ENCODE assay signal across 10 mouse cellular contexts in genomic region chr13:74301607-74301984, GRCm38 (mm10). TPM values are rescaled to one million over a fixed set of nuclear protein-coding genes. Genes with fewer than 3 reads are reported as not detected.
DNase-seq lines count a peak whose midpoint lies in the region; ATAC-seq lines count a peak whose summit lies in the region.
"Had no signal": no experiment of that assay in that cellular context is flagged by ENCODE, and none has a peak within 500 bp of the region (broad histone marks: within the 10 kb centered on the region; RNA-seq: fewer than 3 reads in every experiment).

No protein-coding gene starts in this region.

- no peaks in the 10 kb centered on the region for H3K27me3 ChIP-seq in midbrain, embryonic 11.5 days (ENCODE audit: control insufficient read depth, insufficient read depth, low read length)
- no peaks in the 10 kb centered on the region for H3K27me3 ChIP-seq in midbrain, embryonic 10.5 days (ENCODE audit: low read depth, poor library complexity, severe bottlenecking)
- H3K27me3 ChIP-seq in hindbrain, embryonic 16.5 days (replicated peaks; ENCODE audit: control insufficient read depth, insufficient read depth, low read length): no peaks in the 10 kb centered on the region

- no peak overlapping the region for H3K27ac ChIP-seq in midbrain, embryonic 11.5 days (ENCODE audit: low read depth, low read length)
- H3K27ac ChIP-seq in midbrain, embryonic 10.5 days (replicated peaks): no peak overlapping the region
- H3K27ac ChIP-seq in hindbrain, embryonic 16.5 days (ENCODE audit: low read depth, low read length): no peak overlapping the region

- no peak overlapping the region for H3K9ac ChIP-seq in midbrain, embryonic 11.5 days (ENCODE audit: low read length)
- no peak overlapping the region for H3K9ac ChIP-seq in hindbrain, embryonic 16.5 days (ENCODE audit: low read depth, low read length)
- H3K9ac ChIP-seq: lung, embryonic 14.5 days had no signal

- no peak overlapping the region for H3K4me2 ChIP-seq in midbrain, embryonic 11.5 days
- H3K4me2 ChIP-seq in hindbrain, embryonic 16.5 days (ENCODE audit: low read length): no peak overlapping the region
- H3K4me2 ChIP-seq: lung, embryonic 14.5 days had no signal

- no peak for DNase-seq in midbrain, embryonic 11.5 days (ENCODE audit: low spot score, missing footprints)
- no peak for DNase-seq in midbrain, embryonic 10.5 days (ENCODE audit: low spot score)
- peak; percentile 42 for DNase-seq in lung, postnatal 25 days (ENCODE audit: low spot score)
- DNase-seq in urinary bladder, postnatal 14 days (ENCODE audit: low spot score): peak; percentile 40
- DNase-seq in testis, postnatal 14 days (ENCODE audit: low spot score): no peak
- DNase-seq in spleen, adult 12 weeks (ENCODE audit: low spot score): no peak
- DNase-seq in ovary, postnatal 14 days (ENCODE audit: low spot score): no peak

- H3K4me1 ChIP-seq in midbrain, embryonic 11.5 days (ENCODE audit: control insufficient read depth, insufficient read depth, low read length): no peaks in the 10 kb centered on the region
- no peaks in the 10 kb centered on the region for H3K4me1 ChIP-seq in midbrain, embryonic 10.5 days
- no peaks in the 10 kb centered on the region for H3K4me1 ChIP-seq in hindbrain, embryonic 16.5 days (ENCODE audit: control insufficient read depth, insufficient read depth, low read depth, low read length)

- WGBS in midbrain, embryonic 11.5 days: 80% methylated on average over 6 of the region's 6 CpGs
- 81% methylated on average over 6 of the region's 6 CpGs for WGBS in midbrain, embryonic 10.5 days
- WGBS in hindbrain, embryonic 16.5 days: 86% methylated on average over 6 of the region's 6 CpGs

- no peak overlapping the region for H3K4me3 ChIP-seq in midbrain, embryonic 11.5 days (ENCODE audit: low read depth, low read length)
- H3K4me3 ChIP-seq in midbrain, embryonic 10.5 days: no peak overlapping the region
- no peak overlapping the region for H3K4me3 ChIP-seq in hindbrain, embryonic 16.5 days (ENCODE audit: low read length)

- H3K9me3 ChIP-seq in midbrain, embryonic 11.5 days (ENCODE audit: control insufficient read depth, low read length): no peaks in the 10 kb centered on the region
- no peaks in the 10 kb centered on the region for H3K9me3 ChIP-seq in midbrain, embryonic 10.5 days (replicated peaks)
- no peaks in the 10 kb centered on the region for H3K9me3 ChIP-seq in hindbrain, embryonic 16.5 days (ENCODE audit: control insufficient read depth, low read length)
- H3K9me3 ChIP-seq: G1E had no signal

- H3K36me3 ChIP-seq in midbrain, embryonic 11.5 days (ENCODE audit: control insufficient read depth, insufficient read depth, low read length): peaks cover 7% of the 10 kb centered on the region; the same call in 1 of the 2 replicates
- H3K36me3 ChIP-seq in midbrain, embryonic 10.5 days: peaks cover 50% of the 10 kb centered on the region
- peaks cover 21% of the 10 kb centered on the region for H3K36me3 ChIP-seq in hindbrain, embryonic 16.5 days (ENCODE audit: control insufficient read depth, insufficient read depth, low read length)

- ATAC-seq in midbrain, embryonic 11.5 days (ENCODE audit: low FRiP score): peak; percentile 29
- ATAC-seq in hindbrain, embryonic 16.5 days: peak; percentile 65

RNA-seq across cellular contexts. Expression of gene Ahrr, which starts 9.5 kb away (rescaled TPM):
- 1.4 and 1.5 TPM in 2 replicates for polyA plus RNA-seq in midbrain, embryonic 11.5 days (2014; fragmentation: Nextera tagmentation; extraction: Ambion mirVana)
- 1.8 and 2.0 TPM in 2 replicates for polyA plus RNA-seq in midbrain, embryonic 10.5 days (2016; fragmentation: Nextera tagmentation; extraction: Ambion mirVana)
- 0.41 and 0.71 TPM in 2 replicates for polyA plus RNA-seq in hindbrain, embryonic 16.5 days (2015; fragmentation: Nextera tagmentation; extraction: Ambion mirVana)
- polyA plus RNA-seq: G1E had no signal

RNA-seq across cellular contexts. Expression of gene Pdcd6, which starts 15.8 kb away (rescaled TPM):
- polyA plus RNA-seq in midbrain, embryonic 11.5 days (2014; fragmentation: Nextera tagmentation; extraction: Ambion mirVana): 116 and 125 TPM in 2 replicates
- polyA plus RNA-seq in midbrain, embryonic 10.5 days (2016; fragmentation: Nextera tagmentation; extraction: Ambion mirVana): 118 and 124 TPM in 2 replicates
- 119 and 126 TPM in 2 replicates for polyA plus RNA-seq in hindbrain, embryonic 16.5 days (2015; fragmentation: Nextera tagmentation; extraction: Ambion mirVana)

RNA-seq across cellular contexts. Expression of gene Sdha, which starts 48.5 kb away (rescaled TPM):
- 227 and 233 TPM in 2 replicates for polyA plus RNA-seq in midbrain, embryonic 11.5 days (2014; fragmentation: Nextera tagmentation; extraction: Ambion mirVana)
- polyA plus RNA-seq in midbrain, embryonic 10.5 days (2016; fragmentation: Nextera tagmentation; extraction: Ambion mirVana): 283 and 284 TPM in 2 replicates
- 262 and 265 TPM in 2 replicates for polyA plus RNA-seq in hindbrain, embryonic 16.5 days (2015; fragmentation: Nextera tagmentation; extraction: Ambion mirVana)

RNA-seq across cellular contexts. Expression of gene Ccdc127, which starts 48.5 kb away (rescaled TPM):
- polyA plus RNA-seq in midbrain, embryonic 11.5 days (2014; fragmentation: Nextera tagmentation; extraction: Ambion mirVana): 58.2 and 61.9 TPM in 2 replicates
- 56.1 and 59.6 TPM in 2 replicates for polyA plus RNA-seq in midbrain, embryonic 10.5 days (2016; fragmentation: Nextera tagmentation; extraction: Ambion mirVana)
- 44.3 and 45.7 TPM in 2 replicates for polyA plus RNA-seq in hindbrain, embryonic 16.5 days (2015; fragmentation: Nextera tagmentation; extraction: Ambion mirVana)

Comparison
In these comparisons a context has a peak if more than half of its experiments do, and no peak if none do; other contexts are left out.
1. DNase-seq: peak in lung, postnatal 25 days (single experiment) and urinary bladder, postnatal 14 days (single experiment); none in midbrain, embryonic 11.5 days (single experiment), midbrain, embryonic 10.5 days (single experiment), testis, postnatal 14 days (single experiment), spleen, adult 12 weeks (single experiment) and ovary, postnatal 14 days (single experiment).